Mouse (Mus musculus) gastrocnemius, adult 18-20 months (tissue): ENCODE data around the gene Wfikkn2. TPM values are rescaled to one million over a fixed set of nuclear protein-coding genes. Genes with fewer than 3 reads are reported as not detected.
A peak's percentile ranks its signal among the peaks of the same experiment; 100 is the strongest.

ENCODE experiments used
- DNase-seq: peaks from one replicate; pipeline ENCODE4 v3.0.0; 2021; ENCODE audit warnings: low spot score
- total RNA-seq, 2 experiments: library from RNA; stranded (reverse); gene quantifications; 2 replicates each; pipeline ENCODE4 v1.2.3; 2021

The Wfikkn2 gene
- total RNA-seq, 2 experiments from 2014 or later = 11.1 to 12.6 TPM

GRCm38 (mm10) chr11:94265134-94265785 lies 19.5 kb upstream of the Wfikkn2 start:
- peak; percentile 69 for DNase-seq

DNA sequence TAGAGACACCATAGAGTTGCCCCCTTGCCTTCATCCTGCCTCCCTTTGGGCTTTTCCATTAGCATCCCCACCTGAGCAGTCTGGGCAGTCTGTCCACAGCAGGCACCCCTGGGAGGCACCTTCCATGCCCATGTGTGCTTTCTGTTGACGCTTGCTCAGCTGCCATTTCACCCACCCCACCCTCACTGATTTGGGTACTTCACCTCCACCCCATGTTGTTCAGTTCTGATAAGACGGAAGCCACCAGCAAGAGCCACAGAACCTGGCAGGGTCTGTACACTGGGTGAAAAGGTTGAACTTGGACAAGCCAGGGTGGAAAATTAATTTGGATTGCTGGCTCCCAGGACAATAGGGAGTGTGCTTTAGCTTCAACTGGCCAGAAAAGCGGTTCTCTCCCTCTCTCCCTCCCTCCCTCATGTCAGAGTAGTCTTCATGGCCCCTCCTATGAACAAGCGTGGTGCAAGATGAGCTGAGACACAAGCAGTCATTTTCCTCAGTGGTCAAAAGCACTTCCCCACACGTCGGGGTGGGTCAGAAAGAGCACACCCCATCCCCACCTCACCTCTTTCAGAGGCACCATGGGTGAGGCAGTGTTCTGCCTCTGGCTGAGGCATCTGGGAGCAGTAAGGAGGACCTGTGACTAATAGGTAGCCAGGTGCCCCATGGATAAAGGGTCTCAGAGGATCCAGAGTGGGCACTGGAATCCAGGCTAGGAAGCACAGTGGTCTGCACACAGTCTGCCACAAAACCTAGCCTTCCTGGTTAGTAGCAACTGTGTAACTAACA lies 16.0 kb upstream of the Wfikkn2 start:
- DNase-seq = no peak

DNA sequence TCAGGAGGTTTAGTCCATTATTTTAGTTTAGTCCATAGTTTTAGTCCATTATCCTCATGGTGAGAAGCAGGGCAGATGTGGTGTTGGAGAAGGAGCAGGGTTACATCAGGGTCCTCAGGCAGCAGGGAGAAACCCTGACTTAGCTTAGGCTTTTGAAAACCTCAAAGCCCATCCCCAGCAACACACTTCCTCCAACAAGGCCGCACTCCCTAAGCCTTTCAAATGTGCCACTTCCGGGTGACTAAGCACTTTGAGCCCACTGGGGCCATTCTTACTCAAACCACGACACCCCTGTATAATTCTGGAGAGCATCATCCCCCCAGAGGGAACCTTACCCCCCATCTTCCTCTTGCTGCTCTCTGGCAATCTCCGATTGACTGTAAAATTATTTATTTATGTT lies 14.0 kb upstream of the Wfikkn2 start:
- DNase-seq = no peak

DNA sequence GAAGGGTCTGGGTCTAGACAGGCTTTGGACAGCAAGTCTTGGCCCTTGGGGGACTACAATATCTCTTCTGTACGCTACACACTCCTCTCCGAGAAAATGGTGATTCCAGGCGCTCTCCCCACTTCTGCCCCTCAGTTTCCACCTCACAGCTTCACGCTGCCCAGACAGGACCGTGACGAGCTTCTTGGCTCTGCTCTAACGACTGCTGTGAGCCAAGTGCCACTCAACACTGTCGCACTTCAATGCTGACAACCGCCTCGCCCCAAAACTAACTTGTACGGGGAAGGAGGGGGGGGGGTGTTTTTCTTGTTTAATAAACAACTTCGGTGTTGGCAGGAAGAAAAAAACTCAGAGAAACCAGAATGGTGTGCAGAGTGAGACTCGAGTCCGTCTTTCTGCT lies 12.2 kb upstream of the Wfikkn2 start:
- DNase-seq = no peak

DNA sequence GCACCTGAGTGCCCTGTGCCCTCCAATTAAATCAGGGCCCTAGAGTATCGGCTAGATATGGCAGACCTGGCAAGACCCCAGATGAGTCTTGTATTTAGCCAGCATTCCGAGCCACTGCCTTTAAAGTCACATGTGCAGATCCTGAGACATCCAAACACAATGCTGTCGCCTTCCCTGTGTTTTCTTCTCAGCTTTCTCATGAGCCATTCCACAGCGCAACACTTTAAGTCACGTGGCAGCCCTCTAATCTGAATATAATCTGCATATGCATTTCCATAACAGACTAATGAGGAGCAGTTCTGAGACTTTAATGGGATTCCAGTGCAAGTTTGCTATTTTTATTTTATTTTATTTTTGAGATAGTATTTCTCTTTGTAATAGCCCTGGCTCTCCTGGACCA lies 9.9 kb upstream of the Wfikkn2 start:
- DNase-seq = no peak

- no peak for DNase-seq
These were observed 7.9 kb upstream of the Wfikkn2 start for GRCm38 (mm10) chr11:94253691-94254090.

DNA sequence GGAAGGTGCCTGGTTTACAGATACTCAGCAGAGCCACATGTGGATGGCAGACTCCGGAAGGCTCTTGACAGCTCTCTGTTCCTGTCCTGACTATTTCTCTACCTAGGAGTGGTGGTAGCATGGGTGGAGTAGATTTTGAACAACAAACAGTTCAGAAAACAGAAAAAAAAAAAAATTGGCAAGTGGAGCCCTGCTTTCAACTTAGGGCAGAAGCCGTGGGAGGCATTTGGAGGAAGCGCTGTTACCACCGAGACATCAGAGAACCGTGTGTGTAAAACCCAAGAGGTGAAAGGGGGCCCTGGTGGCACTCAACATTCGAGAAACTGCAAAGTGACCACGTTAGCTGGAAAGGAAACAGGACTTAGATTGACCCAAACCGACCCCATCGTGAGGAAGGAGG lies 7.4 kb upstream of the Wfikkn2 start:
- no peak for DNase-seq

- no peak for DNase-seq
These were observed 920 bp upstream of the Wfikkn2 start for GRCm38 (mm10) chr11:94246789-94247061.

DNA sequence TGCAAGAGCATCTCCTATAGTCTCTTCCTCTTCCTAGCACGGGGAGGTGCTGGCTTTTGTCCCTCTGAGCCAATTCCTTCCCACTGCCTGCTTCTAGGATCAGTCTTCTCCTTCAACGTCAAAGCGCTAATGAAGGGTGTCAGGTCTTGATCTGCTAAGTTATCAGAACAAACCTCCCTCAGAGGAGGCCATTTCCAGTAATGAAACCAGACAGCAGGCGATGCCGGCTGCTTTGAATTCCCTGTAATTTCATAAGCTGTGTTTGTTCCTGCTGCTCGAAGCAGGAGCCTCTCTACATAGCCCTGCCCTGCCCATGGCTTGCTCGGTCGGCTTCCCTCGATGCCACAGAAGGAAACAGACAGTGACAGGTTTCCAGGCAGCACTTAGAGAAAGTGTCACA lies 1.4 kb downstream of the Wfikkn2 start:
- DNase-seq = no peak

DNA sequence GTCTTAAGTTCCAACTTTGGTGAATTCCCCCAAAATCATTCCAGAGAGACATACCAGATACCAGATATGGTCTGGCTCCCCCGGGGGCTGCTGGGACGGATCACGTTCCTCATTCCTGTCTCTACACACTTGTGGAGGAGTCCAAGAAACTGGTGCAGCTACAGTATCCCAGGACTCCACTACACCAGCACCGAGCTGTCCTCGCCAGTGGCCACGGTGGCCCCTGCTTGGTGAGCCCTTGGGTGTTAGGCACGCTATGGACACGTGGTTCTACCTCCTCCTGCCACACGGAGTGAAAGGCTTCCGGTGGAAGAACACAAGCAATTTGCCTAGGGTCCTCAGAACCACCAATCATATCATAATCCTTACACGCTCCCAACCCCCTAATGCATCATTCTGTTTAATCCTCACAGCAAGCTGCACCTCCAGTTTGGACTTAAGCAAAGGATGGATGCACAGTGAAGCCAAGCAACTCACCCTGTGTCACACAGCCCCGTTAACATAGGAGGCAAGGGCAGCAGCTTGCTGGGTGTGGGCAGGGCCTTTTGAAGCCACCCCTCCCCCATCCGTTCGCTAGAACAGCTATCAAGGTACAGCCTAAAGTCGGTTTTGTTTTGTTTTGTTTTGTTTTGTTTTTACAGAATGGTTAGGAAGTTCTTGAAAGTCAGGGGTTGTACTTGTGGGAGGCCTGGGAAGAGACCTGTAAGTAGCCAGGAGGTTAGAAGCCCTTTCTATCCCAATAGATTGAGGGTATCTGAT lies 2.2 kb downstream of the Wfikkn2 start:
- peak; percentile 43 for DNase-seq

GRCm38 (mm10) chr11:94242760-94243421 lies 2.9 kb downstream of the Wfikkn2 start:
- peak; percentile 37 for DNase-seq

DNA sequence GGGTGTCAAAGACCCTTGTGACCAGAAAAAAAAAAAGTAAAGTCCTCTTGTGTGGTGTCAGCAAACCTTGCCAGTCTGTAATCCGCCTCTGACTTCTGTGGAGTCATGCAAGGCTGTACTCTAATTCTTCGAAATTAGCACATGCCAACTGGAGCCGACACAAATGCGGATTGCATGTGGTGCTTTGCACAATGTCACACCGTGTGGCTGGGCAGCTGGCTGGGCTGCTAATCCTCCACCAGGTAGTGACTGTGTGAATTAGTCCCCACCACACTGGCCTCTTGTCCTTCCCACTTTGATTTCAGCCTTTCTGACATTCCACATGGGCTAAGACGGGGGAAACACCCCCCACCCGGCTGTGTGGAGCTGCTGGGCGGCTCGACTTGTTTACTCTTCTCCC lies 6.1 kb downstream of the Wfikkn2 start:
- no peak for DNase-seq

DNA sequence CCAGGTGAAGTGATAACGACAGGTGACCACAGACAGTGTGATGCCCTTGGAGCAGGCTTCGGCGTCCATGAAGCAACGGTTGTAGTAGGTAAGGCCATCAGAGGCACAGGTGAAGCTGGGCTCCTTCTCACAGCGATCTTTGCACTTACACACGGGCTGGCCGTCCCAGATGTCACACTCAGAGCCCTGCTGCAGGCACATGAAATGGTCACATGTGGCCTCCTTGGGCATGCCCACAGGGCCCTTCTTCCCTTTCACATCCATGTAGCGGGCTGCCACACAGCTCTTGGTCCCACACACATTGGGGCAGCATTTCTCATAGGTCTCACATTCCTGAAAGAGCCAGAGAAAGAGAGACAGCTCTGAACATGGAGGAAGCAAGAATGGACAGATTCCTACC lies 7.0 kb downstream of the Wfikkn2 start:
- DNase-seq = no peak

- DNase-seq = peak; percentile 81
These were observed 9.7 kb downstream of the Wfikkn2 start for GRCm38 (mm10) chr11:94236074-94236473.

DNA sequence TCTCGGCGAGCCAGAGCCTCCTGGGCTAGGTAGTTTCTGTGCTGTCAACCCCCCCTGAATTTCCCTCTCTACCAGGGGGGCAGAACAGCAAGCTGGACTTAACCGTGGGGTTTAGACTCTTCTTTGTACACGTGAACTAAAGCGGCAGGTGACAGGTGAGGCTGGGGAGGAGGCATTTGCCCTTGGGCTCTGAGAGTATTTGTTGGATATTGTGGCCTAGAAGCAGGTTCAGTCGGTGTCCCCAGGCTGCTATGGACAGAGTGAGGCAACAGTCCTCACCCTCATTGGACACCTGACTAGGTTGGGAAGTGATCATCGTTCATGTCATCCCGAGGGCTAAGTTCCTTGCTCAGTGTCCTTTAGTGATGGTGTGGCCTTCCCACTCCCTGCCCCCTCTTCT lies 10.9 kb downstream of the Wfikkn2 start:
- DNase-seq = no peak

GRCm38 (mm10) chr11:94234380-94234779 lies 11.4 kb downstream of the Wfikkn2 start:
- DNase-seq = no peak

DNA sequence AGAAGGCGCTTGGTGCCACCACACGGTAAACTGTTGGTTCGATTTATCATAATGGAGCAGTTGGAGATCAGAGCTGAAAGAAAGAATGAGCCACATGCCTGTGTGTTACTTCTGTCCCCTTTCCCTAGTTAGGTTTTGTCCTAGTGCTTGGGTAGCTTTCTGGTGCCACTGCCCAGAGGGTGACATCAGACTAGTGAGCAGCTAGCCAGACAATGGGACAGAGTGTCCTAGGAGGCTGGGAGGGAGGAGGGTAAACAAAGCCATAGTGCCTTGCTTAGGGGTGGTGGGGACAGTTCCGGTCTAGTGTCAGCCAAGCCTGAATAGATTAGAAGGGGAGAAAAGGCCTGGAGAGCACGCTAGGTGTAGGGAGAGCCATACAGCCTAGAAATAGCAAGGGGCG lies 12.4 kb downstream of the Wfikkn2 start:
- DNase-seq = no peak

- peak; percentile 80 for DNase-seq
These were observed 13.8 kb downstream of the Wfikkn2 start for GRCm38 (mm10) chr11:94231821-94232552.

DNA sequence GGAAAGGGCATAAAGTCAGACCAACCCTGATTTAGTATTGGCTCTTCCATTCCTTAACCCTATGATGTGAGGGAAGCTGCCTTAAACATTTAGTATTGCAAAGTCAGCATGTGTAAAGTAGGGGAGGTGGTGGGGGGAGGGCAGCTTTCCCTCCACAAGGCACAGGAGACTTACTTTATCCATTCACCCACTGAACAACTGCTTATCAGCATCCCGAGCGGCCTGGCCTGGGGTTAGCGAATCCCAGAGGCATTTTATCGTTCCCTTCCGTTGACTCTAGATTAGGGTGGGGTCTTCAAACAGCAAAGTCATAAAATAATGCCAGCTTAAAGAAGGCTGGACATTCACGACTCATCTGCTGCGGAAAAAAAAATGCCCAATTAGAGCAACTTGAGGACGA lies 15.6 kb downstream of the Wfikkn2 start:
- no peak for DNase-seq

DNA sequence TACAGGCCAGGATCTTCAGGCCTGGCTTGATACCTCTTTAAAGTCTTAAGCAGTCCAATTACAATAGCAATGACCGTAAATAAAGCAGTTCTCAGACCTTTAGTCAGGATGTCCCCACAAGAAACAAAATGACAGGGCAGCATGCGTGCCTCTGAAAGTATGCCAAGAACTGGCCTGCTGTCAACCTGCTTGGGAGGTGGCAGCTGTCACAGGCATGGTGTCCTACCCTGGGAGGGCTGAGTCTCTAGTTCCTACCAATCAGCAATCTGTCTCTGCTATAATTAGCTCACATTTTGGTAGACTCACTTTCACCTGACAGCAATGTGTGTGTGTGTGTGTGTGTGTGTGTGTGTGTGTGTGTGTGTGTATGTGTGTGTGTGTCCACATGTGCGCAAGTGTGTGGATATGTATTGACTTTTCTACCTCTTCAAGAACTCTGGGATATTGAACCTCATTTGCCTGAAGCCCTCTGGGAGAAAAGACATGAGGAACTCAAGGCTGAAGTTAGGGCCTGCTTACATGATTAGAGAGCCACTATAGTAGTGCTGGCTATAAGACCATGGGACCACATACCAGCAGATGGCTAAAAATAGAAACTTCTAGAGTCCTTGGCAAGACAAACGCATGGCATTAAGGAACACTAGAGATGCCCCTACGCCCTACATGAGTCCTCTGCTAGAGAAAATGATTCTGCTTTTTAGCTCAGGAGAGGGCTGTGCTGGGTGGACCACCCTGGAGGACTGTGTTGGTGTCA lies 16.4 kb downstream of the Wfikkn2 start:
- DNase-seq = peak; percentile 90

DNA sequence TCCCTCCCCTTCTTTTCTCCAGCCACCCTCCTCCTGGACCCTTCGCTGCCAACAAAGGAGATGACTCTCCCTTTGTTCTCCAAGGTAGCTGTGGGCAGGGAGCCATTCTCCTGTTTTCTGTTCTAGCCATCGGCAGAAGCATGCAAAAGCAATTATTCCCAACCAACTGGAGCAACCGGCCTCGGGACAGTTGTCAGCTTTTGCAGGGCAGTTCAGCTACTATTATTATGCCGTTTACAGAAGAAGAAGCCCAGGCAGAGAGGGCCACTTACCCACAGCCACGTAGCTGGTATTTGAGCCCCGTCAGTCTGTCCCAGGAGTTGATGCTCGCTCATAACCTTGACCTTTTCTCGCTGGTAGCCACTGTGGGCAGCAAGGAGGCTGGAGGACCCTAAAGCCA lies 17.4 kb downstream of the Wfikkn2 start:
- no peak for DNase-seq
